Mouse (Mus musculus): ENCODE measurements around the gene Olfr815.
"Not testable (repeated sequence)": the region's sequence is repeated elsewhere in the genome, so short reads cannot be mapped to it uniquely, and the experiment has no call there.

The Olfr815 gene

GRCm38 (mm10) chr10:129905767-129906166, at the start of gene Olfr815:
TSS of gene Olfr815 (minus strand) at chr10:129905867.
- ATAC-seq (ENCODE audit: low TSS enrichment) = not testable (repeated sequence)

GRCm38 (mm10) chr10:129949000-129949399, 43.3 kb upstream of the Olfr815 start, which contains the start of gene Olfr818:
TSS of gene Olfr818 (minus strand) at chr10:129949100.
- ATAC-seq (ENCODE audit: low TSS enrichment) = no peak

GRCm38 (mm10) chr10:129915497-129915896, 9.8 kb upstream of the Olfr815 start, which contains the start of gene Olfr816:
TSS of gene Olfr816 (minus strand) at chr10:129915597.
- no peak for ATAC-seq (ENCODE audit: low TSS enrichment)

GRCm38 (mm10) chr10:129885934-129886333, 19.7 kb downstream of the Olfr815 start:
- no peak for ATAC-seq (ENCODE audit: low TSS enrichment)

- not testable (repeated sequence) for ATAC-seq (ENCODE audit: low TSS enrichment)
Measured at GRCm38 (mm10) chr10:129885496-129885895, 20.2 kb downstream of the Olfr815 start.

GRCm38 (mm10) chr10:129879751-129880150, 25.9 kb downstream of the Olfr815 start, which contains the start of gene Olfr814:
TSS of gene Olfr814 (minus strand) at chr10:129879851.
- ATAC-seq (ENCODE audit: low TSS enrichment) = not testable (repeated sequence)

- no peak for ATAC-seq (ENCODE audit: low TSS enrichment)
Measured at GRCm38 (mm10) chr10:129855067-129855466, 50.6 kb downstream of the Olfr815 start, which contains the start of gene Olfr813. TSS of gene Olfr813 (plus strand) at chr10:129855367.
